Mouse (Mus musculus): ENCODE results near the gene Specc1l.
"Not testable (repeated sequence)": the region's sequence is repeated elsewhere in the genome, so short reads cannot be mapped to it uniquely, and the experiment has no call there.

Gene Specc1l

DNA sequence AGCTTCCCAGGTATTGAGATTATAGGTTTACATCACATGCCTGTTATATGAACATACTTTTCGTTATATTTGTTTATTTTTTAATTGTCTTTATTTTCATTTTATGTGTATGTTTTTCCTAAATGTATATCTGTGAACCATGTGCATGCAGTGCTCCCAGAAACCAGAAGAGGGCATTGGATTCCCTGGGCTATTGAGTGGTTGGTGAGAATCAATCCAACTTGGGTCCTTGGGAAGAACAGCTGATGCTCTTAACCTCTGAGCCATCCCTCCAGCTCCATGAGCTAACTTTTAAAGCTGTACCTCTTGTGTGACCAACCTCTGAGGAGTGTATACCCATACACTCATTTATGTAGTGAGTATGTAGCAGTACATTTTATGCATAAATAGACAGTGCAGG, 65.6 kb downstream of the Specc1l start:
- DNase-seq (ENCODE audit: extremely low spot score) = no peak

DNA sequence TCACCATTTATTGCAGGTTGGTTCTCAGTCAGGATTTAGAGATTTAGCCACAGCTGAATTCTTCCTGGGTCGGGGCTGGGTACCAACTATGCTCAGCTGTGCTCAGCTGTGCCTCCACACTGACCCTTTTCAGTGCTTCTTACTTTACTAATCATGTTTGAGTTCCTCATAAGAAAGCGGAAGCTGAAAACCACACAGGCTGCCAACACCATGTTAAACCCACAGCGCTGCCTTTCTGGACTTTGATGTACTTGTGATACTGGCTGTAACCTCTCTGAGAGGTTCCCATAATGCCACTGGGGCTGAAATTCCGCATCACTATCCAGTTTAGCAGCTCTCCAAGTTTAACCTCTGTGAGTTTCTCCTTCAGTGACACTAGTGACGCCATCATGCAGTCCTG, 70.8 kb downstream of the Specc1l start:
- DNase-seq (ENCODE audit: extremely low spot score) = no peak

GRCm38 (mm10) chr10:75283821-75284220, 71.9 kb downstream of the Specc1l start:
- no peak for DNase-seq (ENCODE audit: extremely low spot score)

DNA sequence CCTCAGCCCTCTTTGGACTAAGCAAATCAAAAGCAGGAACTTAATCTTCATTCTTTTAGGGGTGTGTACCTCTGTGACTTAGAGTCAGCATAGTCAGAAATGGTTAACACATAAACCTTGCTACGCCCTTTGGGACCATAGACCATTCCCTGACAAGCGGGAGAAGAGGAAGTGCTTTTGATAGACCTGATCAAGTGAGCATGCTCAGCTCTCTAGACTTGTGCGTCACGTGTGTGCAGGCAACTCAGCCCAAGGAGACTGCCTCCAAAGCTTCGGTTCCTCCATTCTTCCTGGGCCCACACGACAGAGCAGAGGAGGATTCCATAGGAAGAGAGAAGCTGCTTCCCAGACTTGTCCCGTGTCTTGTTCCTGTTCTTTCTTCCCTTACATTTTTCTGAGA, 76.7 kb downstream of the Specc1l start:
- no peak for DNase-seq (ENCODE audit: extremely low spot score)

DNA sequence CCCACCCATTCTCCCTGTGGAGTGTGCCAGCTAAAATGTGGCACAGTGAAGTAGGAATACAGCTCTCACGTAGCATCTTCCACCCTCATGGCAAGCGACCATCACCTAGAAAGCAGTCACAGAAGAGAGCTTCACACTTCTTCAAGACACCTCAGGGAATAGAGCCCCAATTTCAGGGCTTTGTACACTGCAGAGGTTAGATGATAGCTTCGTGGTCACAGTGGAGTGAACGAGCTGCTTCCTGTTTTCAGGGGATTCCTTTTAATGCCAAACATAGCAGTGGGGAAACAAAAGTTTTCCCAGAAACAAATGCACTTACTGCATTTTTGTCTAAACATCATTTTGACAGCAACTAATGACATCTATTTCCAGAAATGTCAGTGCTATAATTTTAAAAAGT, 77.5 kb downstream of the Specc1l start:
- DNase-seq (ENCODE audit: extremely low spot score) = no peak

- no peak for DNase-seq (ENCODE audit: extremely low spot score)
Measured at GRCm38 (mm10) chr10:75290650-75291049, 78.8 kb downstream of the Specc1l start.

GRCm38 (mm10) chr10:75291338-75291737, 79.5 kb downstream of the Specc1l start:
- no peak for DNase-seq (ENCODE audit: extremely low spot score)

GRCm38 (mm10) chr10:75292206-75292605, 80.3 kb downstream of the Specc1l start:
- DNase-seq (ENCODE audit: extremely low spot score) = not testable (repeated sequence)

DNA sequence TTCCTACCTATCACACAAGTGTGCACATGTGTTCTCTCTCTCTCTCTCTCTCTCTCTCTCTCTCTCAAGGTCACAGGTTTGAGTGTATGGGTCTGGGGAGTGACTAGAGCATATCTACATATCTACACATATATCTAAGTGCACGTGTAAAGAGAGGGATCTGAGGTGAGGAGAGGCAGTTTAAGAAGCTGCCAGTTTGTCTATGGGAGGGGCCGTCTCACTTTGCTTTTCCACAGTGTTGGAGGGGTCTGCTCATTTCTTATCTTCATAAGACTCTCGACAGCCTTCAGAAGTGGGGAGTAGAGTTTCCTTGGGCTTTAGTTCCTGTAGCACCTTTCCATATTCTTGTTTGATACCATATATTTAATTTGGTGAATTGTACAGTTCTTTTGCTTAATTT, 81.4 kb downstream of the Specc1l start:
- DNase-seq (ENCODE audit: extremely low spot score) = no peak

GRCm38 (mm10) chr10:75294362-75294761, 82.5 kb downstream of the Specc1l start:
- no peak for DNase-seq (ENCODE audit: extremely low spot score)

DNA sequence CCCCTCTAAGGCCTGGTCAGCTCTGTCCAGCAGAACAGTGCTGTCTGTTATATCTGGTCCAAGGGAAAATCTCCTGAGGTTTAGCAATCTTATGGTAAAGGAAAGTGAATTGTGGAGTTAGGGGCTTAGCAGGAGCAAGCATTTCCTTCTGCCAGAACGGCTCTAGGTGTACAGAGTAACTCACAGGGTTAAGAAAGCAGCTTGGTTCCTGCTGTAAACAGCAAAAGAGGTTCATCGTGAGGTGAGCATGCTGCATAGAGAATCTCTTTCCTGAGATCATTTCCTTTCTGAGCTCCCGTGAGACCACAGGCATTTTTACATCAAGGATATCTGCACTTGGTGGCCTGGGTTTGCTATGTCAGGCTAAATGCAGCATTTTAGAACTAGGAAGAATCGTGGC, 83.1 kb downstream of the Specc1l start:
- DNase-seq (ENCODE audit: extremely low spot score) = no peak

DNA sequence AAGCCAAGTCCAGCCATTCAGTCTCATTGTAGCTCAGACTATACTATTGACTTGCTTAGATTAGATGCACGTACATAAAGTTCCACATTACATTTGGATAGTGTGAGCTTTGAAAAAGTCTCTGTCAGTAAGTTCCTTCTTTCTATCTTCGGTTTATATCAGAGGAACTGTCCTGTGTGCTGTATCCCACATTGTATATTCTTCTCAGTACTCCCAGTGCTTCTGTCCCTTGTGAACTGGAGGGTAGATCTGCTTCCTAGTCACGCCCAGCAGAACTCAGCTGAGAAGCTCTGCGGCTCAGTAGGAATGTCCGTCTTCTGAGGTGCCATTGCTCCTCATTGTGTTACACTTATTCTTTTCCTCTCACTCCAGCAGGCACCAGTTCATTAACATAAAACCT, 86.7 kb downstream of the Specc1l start:
- DNase-seq (ENCODE audit: extremely low spot score) = no peak

- DNase-seq (ENCODE audit: extremely low spot score) = no peak
Measured at GRCm38 (mm10) chr10:75299785-75300418, 88.0 kb downstream of the Specc1l start.

DNA sequence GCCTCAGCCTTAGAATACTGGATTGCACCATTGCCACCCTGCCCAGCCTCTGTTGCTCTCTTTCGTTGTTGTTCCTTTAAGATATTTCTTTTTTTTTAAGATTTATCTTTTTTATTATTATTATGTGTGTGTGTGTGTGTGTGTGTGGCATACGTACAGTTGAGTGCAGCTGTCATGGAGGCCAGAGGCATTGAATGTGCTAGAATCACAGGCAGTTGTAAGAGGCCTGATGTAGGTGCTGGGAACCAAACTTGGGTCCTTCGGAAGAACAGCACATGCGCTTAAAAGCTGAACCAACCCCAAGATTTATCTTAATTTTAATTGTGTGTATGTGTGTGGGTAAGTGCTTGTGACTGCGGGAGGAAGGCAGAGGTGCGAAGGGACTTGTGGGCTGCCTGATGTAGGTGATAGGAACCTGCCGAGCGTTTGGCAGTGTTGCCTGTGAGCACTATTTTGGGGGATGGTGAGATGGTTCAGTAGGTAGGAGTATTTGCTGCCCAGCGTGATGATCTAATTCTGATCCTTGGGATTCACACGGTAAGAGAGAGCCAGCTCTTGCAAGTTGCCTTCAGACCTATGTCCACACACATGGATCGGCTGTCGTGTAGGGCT, 89.4 kb downstream of the Specc1l start:
- DNase-seq (ENCODE audit: extremely low spot score) = no peak

DNA sequence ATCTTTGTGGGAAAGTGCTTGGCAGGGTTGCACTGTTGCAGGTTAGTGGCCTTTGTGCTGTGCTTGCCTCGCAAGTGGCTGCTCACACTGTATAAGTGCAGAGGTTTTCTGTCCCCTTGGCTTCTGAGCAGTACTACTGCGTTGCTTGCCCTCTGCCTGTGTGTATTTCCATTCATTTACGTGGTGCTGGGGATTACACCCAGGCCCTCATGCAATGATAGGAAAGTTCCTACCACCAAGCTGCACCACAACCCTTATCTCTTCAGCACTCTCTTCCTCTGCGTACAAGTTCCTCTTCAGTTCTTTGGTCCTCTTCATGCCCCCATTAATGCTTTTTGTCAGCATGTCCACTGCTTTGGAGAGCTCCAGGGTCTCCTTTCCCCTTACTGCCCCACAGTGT, 90.1 kb downstream of the Specc1l start:
- DNase-seq (ENCODE audit: extremely low spot score) = no peak

DNA sequence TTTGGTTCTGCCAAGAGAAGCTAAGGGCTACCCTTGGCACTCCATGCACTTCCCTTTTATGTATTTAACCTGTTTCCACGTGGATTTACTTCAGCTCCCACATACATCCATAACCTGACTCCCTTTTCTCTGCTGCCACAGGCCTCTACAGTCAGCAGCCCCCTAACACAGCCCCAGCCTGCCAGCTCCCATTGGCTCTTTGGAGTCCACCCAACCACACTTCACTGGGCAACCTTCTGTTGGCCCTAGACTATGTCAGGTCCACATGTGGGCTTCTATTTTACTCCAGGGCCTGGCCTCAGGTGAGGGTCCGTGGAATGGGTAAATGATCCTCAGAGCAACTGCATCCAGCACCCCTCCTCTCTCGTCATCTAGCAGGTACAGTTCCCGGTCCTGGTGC, 90.7 kb downstream of the Specc1l start:
- DNase-seq (ENCODE audit: extremely low spot score) = no peak

GRCm38 (mm10) chr10:75303324-75304048, 91.6 kb downstream of the Specc1l start:
- DNase-seq (ENCODE audit: extremely low spot score) = no peak

- no peak for DNase-seq (ENCODE audit: extremely low spot score)
Measured at GRCm38 (mm10) chr10:75304049-75304405, 92.2 kb downstream of the Specc1l start.

GRCm38 (mm10) chr10:75304413-75304812, 92.5 kb downstream of the Specc1l start:
- no peak for DNase-seq (ENCODE audit: extremely low spot score)

DNA sequence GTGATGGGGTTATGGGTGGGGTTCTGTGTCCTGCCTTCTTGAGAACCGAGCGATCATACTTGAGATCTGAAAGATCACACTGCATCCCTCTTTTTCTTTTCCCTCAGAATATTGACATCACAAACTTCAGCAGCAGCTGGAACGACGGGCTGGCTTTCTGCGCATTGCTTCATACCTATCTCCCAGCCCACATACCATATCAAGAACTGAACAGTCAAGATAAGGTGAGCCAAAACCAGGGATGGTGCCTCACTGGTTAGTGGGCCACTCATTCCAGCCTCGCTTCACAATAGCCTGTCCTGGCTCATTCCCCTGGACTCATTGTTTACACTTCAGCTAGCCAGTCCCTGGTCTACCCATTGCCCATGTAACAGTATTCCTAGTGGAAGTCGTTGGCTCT, 95.3 kb downstream of the Specc1l start:
- no peak for DNase-seq (ENCODE audit: extremely low spot score)

DNA sequence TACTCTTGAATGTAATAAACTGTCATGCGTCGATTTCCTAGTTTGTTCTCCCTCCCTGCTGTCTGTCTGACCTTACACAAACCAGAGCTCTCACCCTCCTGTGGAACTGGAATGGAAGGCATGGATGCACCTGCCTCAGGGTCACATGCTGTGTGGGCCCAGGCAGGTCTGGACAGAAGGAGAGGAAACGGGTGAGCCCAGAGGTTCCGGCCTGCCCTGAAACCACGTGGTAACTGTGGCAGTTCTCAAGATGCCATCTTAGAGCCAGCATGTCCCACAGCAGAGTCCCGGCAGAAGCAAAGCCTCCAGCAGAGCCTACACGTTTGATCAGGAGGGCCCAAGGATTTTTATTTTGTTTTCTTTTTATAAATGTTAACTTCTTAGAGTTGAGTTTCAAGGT, 100.5 kb downstream of the Specc1l start:
- DNase-seq (ENCODE audit: extremely low spot score) = no peak

DNA sequence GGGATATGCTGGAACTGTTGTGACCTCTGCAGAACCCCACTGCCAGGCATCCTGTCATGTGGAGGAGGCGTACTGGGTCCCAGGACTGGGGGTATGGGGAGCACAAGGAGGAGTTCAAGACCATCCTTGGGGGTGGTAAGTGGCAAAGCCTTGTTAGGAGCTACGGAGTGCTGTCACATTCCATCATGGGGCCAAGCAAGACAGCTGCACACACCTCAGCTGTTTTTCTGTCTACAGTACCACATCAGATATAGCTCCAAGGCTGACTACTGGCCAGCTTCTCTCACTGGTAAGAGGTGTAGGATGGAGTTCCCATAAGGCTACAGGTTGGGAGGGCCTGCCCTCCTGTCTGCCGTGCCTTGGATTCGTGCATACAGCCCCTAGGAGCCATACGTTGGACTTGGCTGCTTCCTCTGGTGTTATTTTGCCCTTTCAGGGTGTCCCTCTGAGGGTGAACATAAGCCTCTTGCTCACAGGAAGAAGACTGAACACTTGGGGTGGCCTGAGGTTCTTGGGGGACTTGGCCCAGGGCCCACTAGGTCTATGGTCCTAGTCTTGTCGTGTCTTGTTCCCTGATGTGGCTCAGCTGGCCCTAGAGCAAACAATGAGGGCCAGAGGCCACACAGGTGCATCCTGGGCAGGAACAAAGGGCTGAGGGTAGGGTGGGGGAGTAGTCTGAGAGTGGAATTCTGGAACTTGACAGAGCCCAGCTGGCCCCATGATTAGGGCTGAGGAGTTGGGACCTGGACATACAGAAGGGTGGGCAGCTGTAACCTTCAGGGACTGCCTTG, 102.5 kb downstream of the Specc1l start:
- DNase-seq (ENCODE audit: extremely low spot score) = no peak

DNA sequence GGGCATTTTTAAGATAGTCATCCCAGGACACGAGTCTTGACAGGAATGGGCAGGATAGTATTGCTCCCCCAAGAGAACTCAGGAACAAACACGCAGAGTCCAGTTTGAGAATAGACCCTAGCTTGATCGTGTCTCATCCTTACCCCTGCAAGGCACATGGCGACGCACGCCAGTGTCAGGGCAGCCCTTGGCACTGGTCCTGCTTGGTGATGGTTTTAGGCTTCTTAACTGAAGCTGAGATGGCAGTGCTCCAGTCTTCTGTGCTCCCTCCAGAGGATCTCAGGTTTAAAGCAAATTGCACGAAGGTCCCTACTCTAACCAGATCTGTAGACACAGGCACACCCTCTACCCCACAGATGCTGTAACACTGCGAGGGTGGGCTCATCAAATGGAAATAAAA, 103.9 kb downstream of the Specc1l start:
- no peak for DNase-seq (ENCODE audit: extremely low spot score)

Measured in embryo, embryonic 9.5 days (tissue).